Mouse (Mus musculus): ENCODE results near the gene Gm20696. TPM values are rescaled to one million over a fixed set of nuclear protein-coding genes. Genes with fewer than 3 reads are reported as not detected.

Gene Gm20696
- total and polyA plus RNA-seq, 2 experiments from 2014 or later, result 2.5 to 3.6 TPM

GRCm38 (mm10) chr6:99305236-99305635 lies 361.4 kb downstream of the Gm20696 start:
- ATAC-seq (no peak), DNase-seq (ENCODE audit: low spot score) (no peak)
- Histone ChIP-seq H3K4me2 (ENCODE audit: low read depth, low read length) (no peak overlapping the region), H3K27me3 (ENCODE audit: insufficient read depth, low read length) (no peaks in the 10 kb centered on the region), H3K4me1 (ENCODE audit: insufficient read depth, low read length) (no peaks in the 10 kb centered on the region), H3K9me3 (ENCODE audit: low read length) (no peaks in the 10 kb centered on the region), H3K9ac (replicated peaks; ENCODE audit: low read length) (no peak overlapping the region), H3K4me3 (ENCODE audit: low read length) (no peak overlapping the region), H3K36me3 (ENCODE audit: insufficient read depth, low read length) (no peaks in the 10 kb centered on the region), H3K27ac (no peak overlapping the region)
- TF ChIP-seq CTCF (IDR thresholded peaks at IDR 0.05; ENCODE audit: low read depth), result no peak
- 94% methylated on average over 3 of the region's 3 CpGs for WGBS

DNA sequence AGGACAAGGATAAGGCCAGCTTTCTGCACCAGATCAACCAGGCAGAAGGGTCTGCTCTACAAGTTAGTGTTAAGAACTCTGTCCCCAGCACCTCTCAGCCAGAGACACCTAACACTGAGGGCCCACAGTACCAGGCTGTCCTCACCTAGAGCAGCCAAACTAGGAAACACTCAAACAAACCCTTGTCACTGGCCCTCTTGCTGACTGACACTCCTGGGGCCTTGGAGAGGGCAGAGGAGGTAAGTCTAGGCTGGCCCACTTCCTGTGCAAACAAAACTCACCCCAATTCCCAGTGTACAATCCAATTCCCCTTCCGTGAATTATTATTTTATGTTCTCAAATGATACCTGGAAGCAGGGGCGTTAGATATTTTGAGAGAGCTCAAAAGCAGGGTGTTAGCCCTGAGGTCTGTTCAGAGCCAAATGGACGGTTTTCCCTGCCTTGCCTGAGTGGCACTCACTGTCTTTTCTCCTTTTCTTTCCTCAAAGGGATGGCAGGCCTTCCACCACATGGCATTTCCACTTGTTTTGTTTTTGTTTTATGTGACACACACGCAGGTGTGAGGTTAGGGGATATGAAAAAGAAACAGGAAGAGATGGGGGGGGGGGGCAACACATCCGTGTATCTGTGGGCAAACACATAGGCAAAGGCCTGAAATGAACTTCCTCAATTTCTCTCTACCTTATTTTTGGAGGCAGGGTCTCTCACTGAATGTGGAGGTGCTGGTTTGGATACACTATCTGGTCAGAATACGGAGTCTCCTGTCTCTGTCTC lies 363.7 kb downstream of the Gm20696 start:
- Histone ChIP-seq H3K36me3 (ENCODE audit: insufficient read depth, low read length) (no peaks in the 10 kb centered on the region), H3K4me1 (ENCODE audit: insufficient read depth, low read length) (no peaks in the 10 kb centered on the region), H3K27me3 (ENCODE audit: insufficient read depth, low read length) (no peaks in the 10 kb centered on the region), H3K9me3 (ENCODE audit: low read length) (no peaks in the 10 kb centered on the region), H3K9ac (replicated peaks; ENCODE audit: low read length) (no peak overlapping the region), H3K27ac (no peak overlapping the region), H3K4me2 (ENCODE audit: low read depth, low read length) (no peak overlapping the region), H3K4me3 (ENCODE audit: low read length) (no peak overlapping the region)
- DNase-seq (ENCODE audit: low spot score) (no peak), ATAC-seq (no peak)
- TF ChIP-seq CTCF (IDR thresholded peaks at IDR 0.05; ENCODE audit: low read depth), result no peak
- 81% methylated on average over 6 of the region's 6 CpGs for WGBS

GRCm38 (mm10) chr6:99301923-99302322 lies 364.7 kb downstream of the Gm20696 start:
- DNase-seq (ENCODE audit: low spot score) (no peak), ATAC-seq (no peak)
- Histone ChIP-seq H3K4me1 (ENCODE audit: insufficient read depth, low read length) (no peaks in the 10 kb centered on the region), H3K4me2 (ENCODE audit: low read depth, low read length) (no peak overlapping the region), H3K27me3 (ENCODE audit: insufficient read depth, low read length) (no peaks in the 10 kb centered on the region), H3K36me3 (ENCODE audit: insufficient read depth, low read length) (no peaks in the 10 kb centered on the region), H3K27ac (no peak overlapping the region), H3K4me3 (ENCODE audit: low read length) (no peak overlapping the region), H3K9me3 (ENCODE audit: low read length) (no peaks in the 10 kb centered on the region), H3K9ac (replicated peaks; ENCODE audit: low read length) (no peak overlapping the region)
- 85% methylated on average over 8 of the region's 8 CpGs for WGBS
- no peak for TF ChIP-seq CTCF (IDR thresholded peaks at IDR 0.05; ENCODE audit: low read depth)

GRCm38 (mm10) chr6:99300235-99300634 lies 366.4 kb downstream of the Gm20696 start:
- Histone ChIP-seq H3K4me3 (ENCODE audit: low read length) (no peak overlapping the region), H3K4me1 (ENCODE audit: insufficient read depth, low read length) (no peaks in the 10 kb centered on the region), H3K4me2 (ENCODE audit: low read depth, low read length) (no peak overlapping the region), H3K9me3 (ENCODE audit: low read length) (no peaks in the 10 kb centered on the region), H3K27me3 (ENCODE audit: insufficient read depth, low read length) (no peaks in the 10 kb centered on the region), H3K36me3 (ENCODE audit: insufficient read depth, low read length) (no peaks in the 10 kb centered on the region), H3K9ac (replicated peaks; ENCODE audit: low read length) (no peak overlapping the region), H3K27ac (no peak overlapping the region)
- no peak for TF ChIP-seq CTCF (IDR thresholded peaks at IDR 0.05; ENCODE audit: low read depth)
- DNase-seq (ENCODE audit: low spot score) (no peak), ATAC-seq (no peak)
- 94% methylated on average over 6 of the region's 6 CpGs for WGBS

GRCm38 (mm10) chr6:99299196-99299595 lies 367.4 kb downstream of the Gm20696 start:
- no peaks in the 10 kb centered on the region for H3K9me3 ChIP-seq (ENCODE audit: low read length)
- no peak overlapping the region for H3K9ac ChIP-seq (replicated peaks; ENCODE audit: low read length)
- WGBS, result 76% methylated on average over 14 of the region's 14 CpGs
- no peaks in the 10 kb centered on the region for H3K27me3 ChIP-seq (ENCODE audit: insufficient read depth, low read length)
- H3K27ac ChIP-seq, result no peak overlapping the region
- TF ChIP-seq CTCF (IDR thresholded peaks at IDR 0.05; ENCODE audit: low read depth), result no peak
- H3K4me3 ChIP-seq (ENCODE audit: low read length), result no peak overlapping the region
- DNase-seq (ENCODE audit: low spot score) (no peak), ATAC-seq (no peak)
- H3K36me3 ChIP-seq (ENCODE audit: insufficient read depth, low read length), result no peaks in the 10 kb centered on the region
- H3K4me2 ChIP-seq (ENCODE audit: low read depth, low read length), result no peak overlapping the region
- no peaks in the 10 kb centered on the region for H3K4me1 ChIP-seq (ENCODE audit: insufficient read depth, low read length)

GRCm38 (mm10) chr6:99297535-99297934 lies 369.1 kb downstream of the Gm20696 start:
- WGBS, result 94% methylated on average over 5 of the region's 5 CpGs
- no peaks in the 10 kb centered on the region for H3K36me3 ChIP-seq (ENCODE audit: insufficient read depth, low read length)
- no peak overlapping the region for H3K4me3 ChIP-seq (ENCODE audit: low read length)

GRCm38 (mm10) chr6:99295495-99295894 lies 371.1 kb downstream of the Gm20696 start:
- Histone ChIP-seq H3K4me2 (ENCODE audit: low read depth, low read length) (no peak overlapping the region), H3K27me3 (ENCODE audit: insufficient read depth, low read length) (no peaks in the 10 kb centered on the region), H3K4me1 (ENCODE audit: insufficient read depth, low read length) (no peaks in the 10 kb centered on the region), H3K9ac (replicated peaks; ENCODE audit: low read length) (no peak overlapping the region), H3K27ac (no peak overlapping the region), H3K36me3 (ENCODE audit: insufficient read depth, low read length) (no peaks in the 10 kb centered on the region), H3K4me3 (ENCODE audit: low read length) (no peak overlapping the region), H3K9me3 (ENCODE audit: low read length) (no peaks in the 10 kb centered on the region)
- DNase-seq (ENCODE audit: low spot score), result no peak
- WGBS, result 74% methylated on average over 8 of the region's 8 CpGs
- TF ChIP-seq CTCF (IDR thresholded peaks at IDR 0.05; ENCODE audit: low read depth), result no peak
- no peak for ATAC-seq

More at GRCm38 (mm10) chr6:99297535-99297934, 369.1 kb downstream of the Gm20696 start:
- H3K27me3 ChIP-seq (ENCODE audit: insufficient read depth, low read length), result no peaks in the 10 kb centered on the region
- no peaks in the 10 kb centered on the region for H3K9me3 ChIP-seq (ENCODE audit: low read length)
- TF ChIP-seq CTCF (IDR thresholded peaks at IDR 0.05; ENCODE audit: low read depth), result no peak
- H3K27ac ChIP-seq, result no peak overlapping the region
- ATAC-seq (no peak), DNase-seq (ENCODE audit: low spot score) (no peak)
- no peak overlapping the region for H3K9ac ChIP-seq (replicated peaks; ENCODE audit: low read length)
- H3K4me2 ChIP-seq (ENCODE audit: low read depth, low read length), result no peak overlapping the region
- H3K4me1 ChIP-seq (ENCODE audit: insufficient read depth, low read length), result no peaks in the 10 kb centered on the region

All from hindbrain, postnatal 0 days (tissue).